Mouse (Mus musculus): ENCODE measurements at regions not wholly inside any gene's neighbourhood (a gene's known extent, or its start where the extent isn't known, plus 50 kb on each side); places are given as distances from the start of the nearest gene placed in this dataset.

DNA sequence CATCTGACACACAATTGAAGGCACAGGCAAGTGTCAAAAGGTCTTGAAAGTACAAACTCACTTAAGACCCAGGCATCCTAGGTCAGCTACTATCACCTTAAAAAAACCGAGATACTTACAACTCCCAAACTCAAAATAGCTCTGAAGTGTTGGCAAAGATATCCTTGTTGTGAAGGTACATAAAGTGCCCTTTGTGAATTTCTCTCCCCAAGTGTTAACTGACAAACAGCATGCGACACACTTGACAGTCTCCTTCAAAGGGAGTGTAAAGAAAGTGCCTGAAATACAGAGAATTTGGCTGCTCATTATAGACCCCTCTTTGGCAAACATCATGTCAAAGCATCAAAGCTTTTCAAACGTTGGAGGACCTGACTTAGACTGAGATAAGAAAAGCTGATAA, 2634.2 kb downstream of the 9330182O14Rik start:
- no peak for DNase-seq

DNA sequence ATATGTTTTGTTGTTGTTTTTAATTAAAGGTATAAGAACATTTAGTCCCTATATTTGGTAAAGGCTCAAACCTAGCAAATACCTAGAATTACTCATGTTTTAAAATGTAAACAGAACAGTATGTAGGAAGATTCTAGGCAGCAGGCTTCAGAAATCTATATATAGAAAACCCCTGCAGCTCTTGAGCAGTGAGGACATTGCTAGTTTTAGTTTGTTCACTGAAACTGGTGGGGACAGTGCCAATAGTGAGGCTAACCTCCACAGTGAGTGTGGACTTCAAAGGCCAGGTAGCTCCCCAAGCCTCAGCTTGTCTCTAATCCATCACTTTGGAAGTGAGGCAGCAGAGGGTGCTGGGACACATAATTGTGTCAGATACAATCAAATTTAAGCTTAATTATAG, 2645.7 kb downstream of the 9330182O14Rik start:
- no peak for DNase-seq

DNA sequence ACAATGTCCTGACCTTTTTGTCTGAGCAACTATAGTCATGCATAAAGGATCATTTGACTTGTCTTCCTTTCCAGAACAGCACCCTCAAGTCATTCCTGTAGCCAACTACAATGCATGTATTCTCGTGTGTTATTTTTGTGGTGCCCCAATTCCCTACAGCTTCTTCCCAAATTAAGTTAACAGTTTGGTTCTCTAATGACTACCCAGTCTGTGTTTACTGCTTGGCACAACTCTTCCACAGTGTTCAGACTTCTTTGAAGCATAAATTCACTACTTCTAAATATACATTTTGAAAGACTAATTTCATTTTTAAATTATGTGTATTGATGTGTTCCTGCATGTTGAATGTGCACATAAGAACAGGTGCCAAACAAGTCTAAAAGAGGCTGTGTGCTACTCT, 2667.1 kb downstream of the 9330182O14Rik start:
- DNase-seq = no peak

DNA sequence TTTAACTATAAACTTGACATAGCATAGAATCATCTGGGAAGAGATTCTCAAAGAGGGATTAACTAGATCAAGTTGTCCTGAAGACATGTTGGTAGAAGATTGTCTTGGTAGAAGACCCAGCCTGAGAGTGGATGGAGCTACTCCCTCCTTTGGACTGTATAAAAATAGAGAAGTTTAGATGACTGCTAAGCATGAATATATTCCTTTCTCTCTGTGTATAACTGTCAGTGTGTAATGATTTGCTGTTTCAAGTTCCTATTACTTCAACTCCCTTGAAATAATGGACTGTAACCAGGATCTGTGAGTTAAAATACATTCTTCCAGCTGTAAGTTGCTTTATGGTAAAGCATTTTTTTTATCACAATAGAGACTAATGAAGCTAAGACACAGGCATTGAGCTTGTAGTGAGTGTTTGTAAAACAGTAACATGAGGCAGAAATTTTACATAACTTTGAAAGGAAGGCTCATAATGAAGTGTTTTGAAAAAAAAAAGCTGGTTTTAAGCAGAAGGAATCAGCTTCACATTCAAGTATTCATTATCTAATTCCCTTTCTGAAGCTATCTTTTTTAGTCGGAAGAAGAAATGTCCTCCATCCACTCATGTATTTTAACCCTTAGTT, 2676.8 kb downstream of the 9330182O14Rik start:
- DNase-seq = no peak

DNA sequence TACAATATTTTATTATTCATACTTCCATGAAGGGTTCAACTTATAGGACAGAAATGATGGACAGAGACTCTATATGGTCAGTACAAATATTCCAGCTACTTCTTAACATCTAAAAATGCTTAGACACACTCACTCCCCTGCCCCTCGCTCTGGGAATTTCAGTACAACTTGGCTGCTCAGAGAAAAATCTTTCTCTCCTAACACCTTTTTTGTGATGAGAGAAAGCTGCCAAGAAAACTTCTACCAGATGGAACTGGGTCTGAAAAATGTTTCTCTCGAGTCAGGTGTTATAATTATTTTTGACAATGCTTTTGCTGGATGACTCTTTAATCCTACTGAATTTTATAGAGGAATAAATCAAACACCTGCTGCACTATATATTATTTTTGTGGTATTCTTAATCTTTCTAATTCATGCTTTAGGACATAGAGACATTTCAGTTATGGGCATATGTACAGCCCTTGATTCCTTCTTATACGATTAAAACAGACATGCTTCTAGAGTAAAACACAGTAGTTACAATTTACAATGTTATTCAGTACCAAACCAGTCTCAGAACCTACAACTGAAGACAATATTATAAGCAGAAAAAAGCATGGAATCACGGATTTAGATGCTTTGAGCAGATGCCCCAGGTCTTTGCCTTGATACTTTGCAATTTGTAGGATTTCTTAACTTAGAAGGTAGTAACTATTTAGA, 2681.0 kb downstream of the 9330182O14Rik start:
- no peak for DNase-seq

DNA sequence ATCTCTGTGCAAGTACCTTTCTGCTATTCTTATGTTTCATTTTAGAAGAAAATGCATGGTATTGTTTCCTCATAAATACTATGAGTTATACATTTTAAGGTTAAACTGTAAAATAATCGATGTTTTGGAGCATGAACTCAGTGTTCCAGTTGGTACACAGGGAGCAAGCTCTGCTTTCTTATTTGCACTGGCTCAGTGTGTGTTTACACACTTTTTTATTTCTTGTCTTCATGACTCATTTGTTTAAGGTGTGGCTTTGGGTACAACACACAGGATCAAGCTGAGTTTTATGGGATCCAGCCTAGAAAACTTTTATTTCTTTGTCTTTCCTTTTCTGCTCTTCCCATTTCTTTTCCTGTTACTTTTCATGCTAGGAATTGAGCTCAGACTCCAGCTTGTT, 2704.7 kb downstream of the 9330182O14Rik start:
- DNase-seq = no peak

DNA sequence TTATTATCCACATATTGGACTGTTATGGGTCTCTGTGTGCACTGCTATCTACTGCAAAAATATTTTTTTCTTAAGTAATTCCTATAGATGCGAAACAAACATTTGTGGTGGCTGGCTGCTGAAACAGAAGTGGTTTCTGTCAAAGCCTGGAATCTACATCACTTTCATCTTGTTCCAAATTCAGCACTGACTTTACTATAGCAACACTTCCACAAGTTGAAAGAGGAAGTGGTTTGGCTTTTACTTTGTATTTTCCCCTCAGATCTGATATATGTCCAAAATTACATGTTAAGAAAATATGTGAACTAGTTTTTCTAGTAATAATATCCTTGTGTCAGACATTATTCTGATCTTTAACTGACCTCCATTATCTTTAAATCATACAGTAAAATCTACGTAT, 2715.8 kb downstream of the 9330182O14Rik start:
- no peak for DNase-seq

DNA sequence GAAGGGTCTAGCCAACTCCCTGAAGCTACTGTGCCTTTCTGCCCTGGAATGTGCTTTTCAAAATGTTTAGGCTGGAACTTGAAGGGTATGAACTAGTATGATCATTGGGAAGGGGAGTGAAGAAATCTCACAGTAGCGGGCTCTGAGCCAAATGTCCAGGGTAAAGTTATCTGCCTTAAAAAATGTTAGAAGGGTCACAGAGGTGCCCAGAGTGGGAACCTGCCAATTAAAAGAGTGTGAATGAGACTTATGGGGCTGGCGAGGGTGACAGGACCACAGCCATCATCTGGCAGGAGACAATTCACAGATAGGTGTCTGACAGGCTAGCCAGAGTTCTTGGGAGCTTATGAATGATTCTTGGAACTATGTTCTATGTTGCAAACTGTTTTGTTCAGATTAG, 2738.3 kb downstream of the 9330182O14Rik start:
- no peak for DNase-seq

DNA sequence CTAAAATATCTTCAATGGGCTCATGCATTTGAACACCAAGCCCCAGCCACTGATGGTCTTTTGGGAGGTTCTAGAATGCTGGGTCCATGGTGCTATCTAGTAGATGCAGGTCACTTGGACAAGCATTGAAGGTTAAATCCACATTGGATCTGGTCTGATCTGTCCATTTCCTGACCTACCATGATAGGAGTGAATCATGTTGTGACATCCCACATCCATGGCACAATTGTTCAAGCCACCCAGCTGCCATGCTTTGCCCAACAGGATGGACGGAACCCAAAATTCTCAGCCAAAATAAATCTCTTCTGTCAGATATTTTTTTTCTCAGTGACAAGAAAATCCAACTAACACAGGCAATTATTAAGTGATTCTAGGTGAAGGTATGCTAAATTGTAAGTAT, 2760.4 kb downstream of the 9330182O14Rik start:
- DNase-seq = no peak

DNA sequence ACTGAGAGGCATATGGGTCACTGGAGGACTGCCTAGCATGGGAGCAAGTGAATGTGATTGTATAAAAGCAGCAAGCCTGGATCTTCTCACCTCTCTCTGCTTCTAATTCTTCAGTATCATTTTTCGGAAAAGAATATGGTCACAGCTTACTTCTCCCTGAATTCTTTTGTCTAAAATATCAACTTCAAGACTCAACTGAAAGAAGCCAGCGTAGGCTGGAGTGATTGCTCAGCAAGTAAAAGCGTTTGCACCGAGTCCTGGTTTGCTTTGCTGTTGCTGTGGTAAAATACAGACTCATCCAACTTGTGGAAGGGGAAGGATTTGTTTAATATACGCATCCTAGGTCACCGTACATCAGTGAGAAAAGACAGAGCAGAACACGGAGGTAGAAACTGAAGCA, 2765.9 kb downstream of the 9330182O14Rik start:
- no peak for DNase-seq

DNA sequence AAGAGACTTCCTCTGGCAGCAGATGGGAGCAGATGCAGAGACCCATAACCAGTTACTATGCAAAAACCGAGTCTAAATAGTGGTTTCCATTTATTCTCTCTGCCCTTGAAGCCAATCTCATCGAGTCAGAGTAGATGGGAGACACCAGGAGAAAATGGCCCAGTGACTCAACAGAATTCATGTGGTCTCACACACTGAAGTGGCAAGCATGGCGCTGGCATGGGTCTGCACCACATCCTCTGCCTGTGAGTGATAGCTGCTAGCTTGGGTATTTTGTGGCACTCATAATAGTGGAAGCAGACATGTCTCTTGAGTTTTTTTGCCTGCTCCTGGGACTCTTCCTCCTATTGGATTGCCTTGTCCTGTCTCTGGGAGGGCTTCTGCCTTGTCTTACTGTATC, 2767.6 kb downstream of the 9330182O14Rik start:
- no peak for DNase-seq

DNA sequence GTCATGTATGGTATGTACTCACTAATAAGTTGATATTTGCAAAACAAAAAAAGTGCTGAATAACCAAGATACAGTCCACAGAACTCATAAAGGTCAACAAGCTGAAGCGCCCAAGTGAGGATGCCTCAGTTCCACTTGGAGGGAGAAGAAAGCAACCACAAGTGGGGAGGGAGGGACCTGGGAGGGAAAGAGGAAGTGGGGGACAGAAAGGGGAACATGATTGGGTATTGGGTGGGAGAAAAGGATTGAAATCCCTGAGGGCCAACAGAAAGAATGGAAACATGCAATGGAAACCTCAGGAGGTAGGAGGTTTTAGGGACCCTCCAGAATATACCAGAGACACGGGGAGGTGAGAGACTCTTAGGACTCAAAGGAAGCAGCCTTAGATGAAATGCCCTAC, 2777.2 kb downstream of the 9330182O14Rik start:
- DNase-seq = no peak

DNA sequence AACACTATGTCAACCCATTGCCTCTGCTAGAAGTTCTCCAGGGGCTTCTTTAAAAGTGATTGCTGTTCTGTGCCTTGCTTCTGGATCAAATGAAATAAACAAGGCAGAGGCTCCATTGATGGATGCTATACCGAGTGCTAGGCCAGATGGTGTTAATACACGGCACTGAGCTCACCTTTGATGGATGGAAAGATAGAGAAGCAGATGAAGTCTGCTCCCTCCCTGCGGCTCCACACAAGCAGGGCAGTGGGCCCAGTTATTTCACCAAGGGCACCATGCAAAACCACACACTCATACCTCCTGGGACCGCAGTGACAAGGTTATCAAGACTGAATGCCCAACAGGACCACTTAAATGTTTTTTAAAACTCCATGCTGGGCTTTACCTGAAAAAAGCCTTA, 2778.7 kb downstream of the 9330182O14Rik start:
- no peak for DNase-seq

DNA sequence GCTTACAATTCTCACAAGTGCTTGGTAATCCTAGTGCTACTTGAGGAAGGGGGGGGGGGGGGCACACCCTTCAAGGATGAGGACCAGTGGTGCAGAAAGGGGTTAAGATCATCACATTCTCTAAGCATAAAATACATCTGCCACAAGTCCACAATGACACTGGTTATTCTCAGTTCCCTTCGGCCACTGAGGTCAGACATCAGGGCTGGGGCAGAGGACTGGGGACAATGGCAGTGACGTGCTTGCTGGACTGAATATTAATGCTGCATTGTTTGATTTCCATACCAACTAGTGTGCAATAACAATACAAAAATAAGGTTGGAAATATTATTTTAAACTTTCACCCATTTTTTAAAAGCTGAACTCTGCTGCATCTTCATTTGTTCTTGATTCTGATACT, 2779.1 kb downstream of the 9330182O14Rik start:
- DNase-seq = no peak

DNA sequence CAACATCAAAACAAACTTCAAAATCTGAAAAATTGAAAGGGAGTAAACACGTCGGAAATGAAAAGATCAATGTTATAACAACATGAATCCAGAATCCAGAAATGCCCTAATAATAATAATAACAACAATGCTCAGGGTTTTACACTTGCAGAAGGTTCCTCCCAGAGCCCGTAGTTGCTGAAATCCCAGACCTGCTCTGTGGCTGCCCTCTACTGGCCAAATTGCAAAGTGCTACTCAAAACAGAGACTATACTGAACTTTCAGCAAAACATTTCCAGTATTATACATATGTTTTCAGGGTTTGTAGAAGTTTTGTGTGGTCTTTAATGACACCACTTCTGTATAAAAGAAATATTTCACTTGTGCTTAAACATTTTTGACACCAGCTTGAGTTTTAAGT, 2779.9 kb downstream of the 9330182O14Rik start:
- DNase-seq = peak; percentile 50

DNA sequence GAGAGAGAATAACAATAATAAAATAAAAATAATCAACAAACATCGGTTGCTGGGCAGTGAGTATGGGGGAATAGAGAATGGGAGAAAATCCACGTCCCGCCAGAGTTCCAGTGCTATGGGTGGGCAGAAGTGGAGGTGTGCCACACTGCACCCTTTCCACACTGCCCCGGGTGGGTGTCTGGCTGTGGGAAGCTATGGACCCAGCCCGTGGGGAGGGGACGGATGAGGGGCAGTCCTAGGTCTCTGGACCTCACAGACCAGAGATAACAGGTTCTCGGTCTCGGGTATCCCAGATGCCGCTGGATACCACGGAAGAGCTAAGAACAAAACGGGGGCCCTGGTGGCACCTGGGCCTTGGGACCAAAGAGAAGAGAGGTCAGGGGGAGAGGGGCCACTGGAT, 2781.0 kb downstream of the 9330182O14Rik start:
- DNase-seq = no peak

DNA sequence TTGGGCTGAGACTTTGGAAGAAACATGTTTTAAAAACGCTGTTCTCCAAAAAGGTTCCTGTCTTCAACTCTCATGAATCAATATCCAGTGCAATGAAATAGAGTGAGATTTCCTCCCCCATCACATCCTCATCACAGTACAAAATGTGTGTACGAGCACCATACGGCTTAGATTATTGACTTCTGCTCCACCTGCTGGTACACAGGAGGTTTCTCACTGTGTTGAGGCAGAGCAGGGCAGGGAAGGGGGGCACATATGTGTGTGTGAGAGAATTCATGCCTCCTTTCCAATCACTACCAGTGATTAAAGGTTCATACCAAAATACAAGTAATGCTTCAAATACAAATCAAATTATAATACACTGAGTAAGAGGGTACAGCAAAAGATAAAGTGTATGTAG, 2787.5 kb downstream of the 9330182O14Rik start:
- DNase-seq = no peak

DNA sequence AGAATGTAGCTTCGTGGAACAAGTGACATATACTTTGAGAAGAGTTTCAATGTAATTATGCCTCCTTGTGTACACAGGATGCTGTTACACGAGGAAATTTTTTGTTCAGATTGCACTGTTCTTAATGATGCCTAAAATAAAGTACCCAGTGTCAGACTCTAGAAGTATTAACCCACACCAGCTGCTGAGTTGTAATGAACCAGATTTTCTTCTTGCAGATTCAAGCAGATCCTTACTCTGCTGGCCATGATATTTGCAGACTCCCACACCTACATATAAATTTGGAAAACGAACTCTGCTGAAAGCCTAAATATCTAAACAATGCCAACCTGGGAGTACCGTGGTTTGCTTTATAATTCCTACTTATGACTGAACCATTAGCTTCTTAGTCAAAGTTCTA, 2794.2 kb downstream of the 9330182O14Rik start:
- no peak for DNase-seq

DNA sequence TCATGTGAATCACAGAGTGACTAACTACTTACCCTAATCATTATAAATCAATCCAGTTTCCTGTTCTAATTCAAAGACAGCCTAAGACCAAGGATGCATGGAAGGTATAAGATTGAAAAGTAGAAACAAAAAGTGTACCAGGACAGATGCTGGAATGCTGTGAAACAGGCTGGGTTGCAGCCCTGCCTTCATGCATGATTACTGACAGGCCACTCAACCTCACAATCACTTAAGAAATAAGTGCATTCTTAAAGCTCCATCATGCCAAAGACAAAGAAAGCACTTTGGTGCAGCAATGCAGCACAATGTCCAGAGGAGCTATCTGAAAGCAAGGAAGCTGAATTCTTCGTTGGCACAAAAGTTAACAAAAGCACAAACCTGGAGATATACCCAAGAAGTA, 2810.4 kb downstream of the 9330182O14Rik start:
- DNase-seq = no peak

DNA sequence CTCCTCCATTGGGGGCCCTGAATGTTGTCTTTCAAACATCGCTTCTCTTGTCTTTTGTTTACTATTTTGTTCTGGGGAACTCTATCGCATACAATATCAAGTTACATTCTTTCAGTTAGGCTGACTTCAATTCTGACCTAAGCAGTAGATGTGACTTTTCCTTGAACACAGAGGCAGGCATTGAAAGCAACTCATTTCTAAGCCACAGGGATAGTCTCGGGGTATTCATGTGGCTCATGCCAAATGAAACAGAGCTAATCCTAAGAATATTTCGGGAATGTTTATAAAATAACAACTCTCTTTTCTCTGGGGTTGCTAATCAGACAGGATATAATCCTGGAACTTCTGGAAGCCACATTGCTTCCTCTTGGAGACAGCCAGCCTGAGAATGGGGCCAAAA, 2821.0 kb downstream of the 9330182O14Rik start:
- no peak for DNase-seq

DNA sequence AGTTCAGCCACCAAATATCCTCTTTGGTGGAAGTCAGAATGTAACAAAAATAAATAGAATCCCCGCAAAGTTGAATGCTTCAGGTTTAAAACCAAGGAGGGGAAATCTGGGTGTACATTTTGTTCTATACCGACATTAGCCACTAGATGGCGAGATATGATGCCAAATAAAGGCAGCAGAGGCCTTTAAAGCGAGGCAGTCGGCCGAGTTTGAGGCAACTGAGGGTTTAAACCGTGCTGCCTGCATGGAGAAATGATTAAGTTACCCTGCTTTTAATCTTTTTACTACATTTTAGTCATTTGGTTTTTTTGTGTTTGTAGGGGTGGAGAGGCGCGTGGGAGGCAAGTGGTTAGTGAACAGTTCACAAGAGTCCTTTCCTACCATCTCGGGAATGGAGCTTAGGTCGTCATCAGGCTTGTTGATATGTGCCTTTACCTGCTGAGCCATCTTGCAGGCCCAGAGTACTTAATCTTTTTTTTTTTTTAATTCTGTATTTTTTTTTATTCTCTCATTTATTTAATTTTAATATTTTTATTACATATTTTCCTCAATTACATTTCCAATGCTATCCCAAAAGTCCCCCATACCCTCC, 2828.7 kb downstream of the 9330182O14Rik start:
- peak; percentile 63 for DNase-seq

DNA sequence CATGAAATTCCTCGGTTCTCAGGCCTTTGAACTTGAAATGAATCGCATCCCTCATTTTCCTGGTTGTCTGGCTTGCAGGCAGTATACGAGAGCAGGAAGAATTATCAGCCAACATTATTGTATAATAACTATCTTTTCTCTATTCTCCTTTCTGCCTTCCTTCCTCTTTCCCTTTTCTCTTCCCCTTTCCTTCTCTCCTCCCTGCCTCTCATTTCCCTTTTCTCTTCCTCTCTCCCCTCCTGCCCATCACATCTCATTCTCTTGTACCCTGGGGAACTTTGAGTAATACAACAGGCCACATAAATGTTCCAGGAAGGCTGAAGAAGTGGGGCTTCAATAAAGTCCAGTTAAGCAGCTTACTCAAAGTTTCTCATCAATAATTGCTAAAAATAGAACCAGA, 2831.1 kb downstream of the 9330182O14Rik start:
- no peak for DNase-seq

Data from kidney, postnatal 14 days (tissue).